19 mouse cellular contexts compared by ENCODE assay signal in the genomic region with DNA sequence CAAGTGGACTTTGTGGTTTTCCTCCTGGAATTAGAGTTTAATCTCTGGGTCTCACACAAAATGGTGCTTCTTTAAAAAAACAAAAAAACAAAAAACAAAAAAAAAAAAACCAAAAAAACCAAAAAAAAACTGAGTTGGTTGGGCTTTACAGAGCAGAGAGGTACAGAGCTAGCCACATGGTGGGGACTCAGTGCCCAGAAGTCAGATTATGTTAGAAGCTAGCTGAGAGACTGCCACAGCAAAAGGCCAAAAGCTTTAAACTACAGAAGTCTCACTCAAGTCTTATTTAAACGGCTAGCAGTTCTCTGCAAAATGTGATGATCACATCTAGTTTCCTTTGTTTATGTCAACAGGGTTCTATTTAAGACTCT.
DNase-seq lines count a peak whose midpoint lies in the region; ATAC-seq and TF ChIP-seq lines count a peak whose summit lies in the region.
"Had no signal": no experiment of that assay in that cellular context is flagged by ENCODE, and none has a peak within 500 bp of the region (broad histone marks: within the 10 kb centered on the region; RNA-seq: fewer than 3 reads in every experiment).

No protein-coding gene starts in this region.

- DNase-seq in heart, adult 8-10 months (ENCODE audit: low spot score), result no peak
- DNase-seq in MEL (ENCODE audit: low read depth, low spot score), result no peak
- no peak for DNase-seq in spleen, postnatal 36 days (ENCODE audit: low spot score in 2 of 2)
- DNase-seq in neural tube, embryonic 10.5 days (ENCODE audit: extremely low spot score, low spot score), result no peak
- DNase-seq: adrenal gland, adult 2 months; cerebellum, adult 8-10 months; gastrocnemius, postnatal 10 days; heart, adult 11 months; kidney, adult 8-10 months; kidney, postnatal 14 days had no signal

- no peaks in the 10 kb centered on the region for H3K9me3 ChIP-seq in heart, embryonic 11.5 days (replicated peaks; ENCODE audit: control insufficient read depth, low read length)
- no peaks in the 10 kb centered on the region for H3K9me3 ChIP-seq in MEL (replicated peaks; ENCODE audit: insufficient read depth, low read length)
- no peaks in the 10 kb centered on the region for H3K9me3 ChIP-seq in intestine, embryonic 15.5 days
- H3K9me3 ChIP-seq: neural tube, embryonic 12.5 days had no signal

- H3K4me2 ChIP-seq in heart, embryonic 11.5 days, result no peak overlapping the region
- no peak overlapping the region for H3K4me2 ChIP-seq in intestine, embryonic 15.5 days (replicated peaks)
- H3K4me2 ChIP-seq: neural tube, embryonic 12.5 days had no signal

- H3K79me2 ChIP-seq in MEL (ENCODE audit: control insufficient read depth, insufficient read depth, low read length, poor library complexity), result no peaks in the 10 kb centered on the region

- no peak overlapping the region for H3K4me3 ChIP-seq in heart, embryonic 11.5 days (ENCODE audit: low read depth, low read length)
- H3K4me3 ChIP-seq in MEL (ENCODE audit: control insufficient read depth in 1 of 2, insufficient read depth in 1 of 2, low read depth in 2 of 2, low read length in 2 of 2), result no peak overlapping the region
- no peak overlapping the region for H3K4me3 ChIP-seq in intestine, embryonic 15.5 days (replicated peaks)
- H3K4me3 ChIP-seq: erythroblast, embryonic 14.5 days; layer of hippocampus, adult 2 months; neural tube, embryonic 12.5 days had no signal

- ATAC-seq in heart, embryonic 11.5 days (replicated peaks; ENCODE audit: insufficient number of reproducible peaks, low FRiP score, low TSS enrichment), result peak; percentile 67
- ATAC-seq in intestine, embryonic 15.5 days, result peak; percentile 57
- ATAC-seq in megakaryocyte progenitor cell, adult 5-6 weeks (replicated peaks; ENCODE audit: poor library complexity), result peak; percentile 30
- ATAC-seq: forebrain, embryonic 14.5 days; hindbrain, postnatal 0 days had no signal

- WGBS in heart, embryonic 11.5 days (ENCODE audit: insufficient replicate concordance), result 38% methylated on average over 1 of the region's 1 CpGs
- WGBS in intestine, embryonic 15.5 days, result 39% methylated on average over 1 of the region's 1 CpGs

- no peaks in the 10 kb centered on the region for H3K27me3 ChIP-seq in heart, embryonic 11.5 days (ENCODE audit: control insufficient read depth, insufficient read depth, low read length)
- no peaks in the 10 kb centered on the region for H3K27me3 ChIP-seq in MEL (ENCODE audit: control insufficient read depth in 1 of 2, insufficient read depth in 2 of 2, low read length in 2 of 2)
- no peaks in the 10 kb centered on the region for H3K27me3 ChIP-seq in intestine, embryonic 15.5 days (replicated peaks)
- H3K27me3 ChIP-seq: CH12.LX; neural tube, embryonic 12.5 days had no signal

- no peaks in the 10 kb centered on the region for H3K4me1 ChIP-seq in heart, embryonic 11.5 days (ENCODE audit: control insufficient read depth, insufficient read depth, low read length)
- peaks cover 9 to 14% of the 10 kb centered on the region in 2 experiments; a peak in 3 of 4 replicates for H3K4me1 ChIP-seq in MEL (ENCODE audit: control insufficient read depth in 1 of 2, insufficient read depth in 2 of 2, low read length in 2 of 2)
- H3K4me1 ChIP-seq in intestine, embryonic 15.5 days (replicated peaks), result no peaks in the 10 kb centered on the region
- H3K4me1 ChIP-seq: neural tube, embryonic 12.5 days had no signal

- TF ChIP-seq POLR2A in MEL (IDR thresholded peaks at IDR 0.05; ENCODE audit: control insufficient read depth in 1 of 2, insufficient read depth in 1 of 2, low read depth in 1 of 2, low read length in 2 of 2, poor library complexity in 1 of 2), result no peak

- no peak overlapping the region for H3K27ac ChIP-seq in heart, embryonic 11.5 days (ENCODE audit: low read depth, low read length)
- H3K27ac ChIP-seq in MEL (ENCODE audit: control insufficient read depth, low read depth, low read length), result peak overlapping the region; percentile 84
- 0 out of 2 replicates have a peak overlapping the region, but pooled peaks have one; percentile 17 for H3K27ac ChIP-seq in intestine, embryonic 15.5 days
- H3K27ac ChIP-seq: hindbrain, postnatal 0 days; layer of hippocampus, adult 2 months; neural tube, embryonic 12.5 days had no signal

- TF ChIP-seq EP300 in MEL (IDR thresholded peaks at IDR 0.05; ENCODE audit: low read depth in 1 of 2, low read length in 2 of 2), result no peak

- H3K36me3 ChIP-seq in heart, embryonic 11.5 days (ENCODE audit: control insufficient read depth, insufficient read depth, low read length), result no peaks in the 10 kb centered on the region
- H3K36me3 ChIP-seq in MEL (ENCODE audit: control insufficient read depth in 1 of 2, insufficient read depth in 2 of 2, low read length in 2 of 2), result peaks cover 0 to 17% of the 10 kb centered on the region in 2 experiments; a peak in 2 of 4 replicates
- no peaks in the 10 kb centered on the region for H3K36me3 ChIP-seq in intestine, embryonic 15.5 days
- H3K36me3 ChIP-seq: neural tube, embryonic 12.5 days had no signal

- TF ChIP-seq CTCF in MEL (IDR thresholded peaks at IDR 0.05 in 2 of 3, conservative IDR thresholded peaks at IDR 0.05 in 1 of 3; ENCODE audit: control insufficient read depth in 1 of 3, insufficient read depth in 1 of 3, low read depth in 2 of 3, low read length in 3 of 3, poor library complexity in 1 of 3, severe bottlenecking in 1 of 3), result no peak

- no peak; the same call in 1 of the 2 replicates for TF ChIP-seq RAD21 in MEL (IDR thresholded peaks at IDR 0.05; ENCODE audit: low read depth, low read length)

- no peak overlapping the region for H3K9ac ChIP-seq in heart, embryonic 11.5 days (ENCODE audit: low read depth, low read length)
- H3K9ac ChIP-seq in MEL (ENCODE audit: control insufficient read depth, low read depth, low read length, poor library complexity, severe bottlenecking), result no peak overlapping the region
- H3K9ac ChIP-seq in intestine, embryonic 15.5 days, result no peak overlapping the region
- H3K9ac ChIP-seq: neural tube, embryonic 12.5 days had no signal

TF ChIP-seq in MEL, 35 proteins besides CTCF, POLR2A, EP300 and RAD21:
- TF ChIP-seq MXI1 (IDR thresholded peaks at IDR 0.05; ENCODE audit: low read depth, low read length), result peak; percentile 50; the same call in 1 of the 2 replicates
- TF ChIP-seq RCOR1 (IDR thresholded peaks at IDR 0.05; ENCODE audit: low read depth, low read length), result peak; percentile 7; the same call in 1 of the 2 replicates
- no peak for TF ChIP-seq JUND (IDR thresholded peaks at IDR 0.05; ENCODE audit: low read depth, low read length)
- peak; percentile 81 for TF ChIP-seq ZNF384 (IDR thresholded peaks at IDR 0.05; ENCODE audit: low read depth, low read length)
- TF ChIP-seq SMC3 (IDR thresholded peaks at IDR 0.05; ENCODE audit: low read depth, low read length), result peak; percentile 7; the same call in 1 of the 2 replicates
TF ChIP-seq in MEL: peak in this region for 4.
